Comparison of ENCODE assay signal across 8 mouse cellular contexts in the genomic region with DNA sequence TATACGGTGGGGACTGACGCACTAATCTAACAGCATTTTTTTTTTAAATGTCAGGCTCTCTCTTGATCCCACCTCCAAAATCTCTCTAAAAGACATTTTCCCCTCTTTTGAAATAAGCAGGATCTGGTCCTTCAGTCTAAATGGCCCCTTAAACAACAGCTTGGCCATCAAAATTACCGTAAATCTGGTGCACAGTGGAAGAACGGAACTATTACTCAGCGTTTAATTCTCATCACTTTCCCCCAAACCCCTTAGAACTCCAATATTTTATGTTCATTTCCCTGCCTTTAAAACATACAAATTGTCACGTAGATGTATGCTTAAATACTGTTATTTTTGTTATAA. TPM values are rescaled to one million over a fixed set of nuclear protein-coding genes. Genes with fewer than 3 reads are reported as not detected.
DNase-seq lines count a peak whose midpoint lies in the region; ATAC-seq and TF ChIP-seq lines count a peak whose summit lies in the region.

No protein-coding gene starts in this region.

- 21% methylated on average over 6 of the region's 6 CpGs for whole genome bisulfite sequencing in liver, embryonic 12.5 days (ENCODE audit: insufficient replicate concordance)

- H3K9ac ChIP-seq in liver, embryonic 12.5 days: peak overlapping the region; percentile 52

- peak overlapping the region; percentile 66 for H3K4me2 ChIP-seq in liver, embryonic 12.5 days

- no peaks in the 10 kb centered on the region for H3K9me3 ChIP-seq in liver, embryonic 12.5 days (replicated peaks)

- TF ChIP-seq POLR2A in testis, adult 2 months (IDR thresholded peaks at IDR 0.05; ENCODE audit: control insufficient read depth, low read depth, low read length): no peak

- no peaks in the 10 kb centered on the region for H3K36me3 ChIP-seq in testis, adult 2 months (ENCODE audit: control insufficient read depth, insufficient read depth, low read length)
- no peaks in the 10 kb centered on the region for H3K36me3 ChIP-seq in liver, embryonic 12.5 days

- no peaks in the 10 kb centered on the region for H3K27me3 ChIP-seq in testis, adult 2 months (ENCODE audit: control insufficient read depth, insufficient read depth, low read length)
- H3K27me3 ChIP-seq in liver, embryonic 12.5 days (replicated peaks): no peaks in the 10 kb centered on the region

- intact Hi-C loops in gastrocnemius, adult 2 months (cut with DNase I): loop anchor here (10.0 kb wide), 1 partner anchor 425 kb away; a partner anchor contains a TSS
- intact Hi-C loops in gastrocnemius, postnatal 14 days (cut with DNase I; ENCODE audit: low total_unique reads): no loop called here
- intact Hi-C loops in left cerebral cortex, postnatal 36 days (cut with DNase I): no loop called here

- ATAC-seq in liver, embryonic 12.5 days: no peak; the same call in 1 of the 2 replicates
- no peak for ATAC-seq in monocyte, adult 5-6 weeks (replicated peaks; ENCODE audit: insufficient number of reproducible peaks, low FRiP score, low TSS enrichment, poor library complexity, severe bottlenecking)
- no peak for ATAC-seq in cerebellum, adult (ENCODE audit: insufficient number of reproducible peaks, low FRiP score, low TSS enrichment)

- no peak for DNase-seq in gastrocnemius, adult 2 months
- no peak for DNase-seq in gastrocnemius, postnatal 14 days
- no peak for DNase-seq in testis, postnatal 10 days (ENCODE audit: low spot score)
- no peak for DNase-seq in left cerebral cortex, postnatal 36 days (ENCODE audit: low spot score in 2 of 2)

- no peaks in the 10 kb centered on the region for H3K4me1 ChIP-seq in testis, adult 2 months (ENCODE audit: control insufficient read depth, insufficient read depth, low read length)
- H3K4me1 ChIP-seq in liver, embryonic 12.5 days: peaks cover 8% of the 10 kb centered on the region; the same call in 1 of the 2 replicates

- no peak for TF ChIP-seq CTCF in gastrocnemius, adult 2 months (IDR thresholded peaks at IDR 0.05)
- no peak for TF ChIP-seq CTCF in testis, adult 2 months (IDR thresholded peaks at IDR 0.05; ENCODE audit: control insufficient read depth, insufficient read depth, insufficient replicate concordance, low read depth, low read length)

- H3K4me3 ChIP-seq in gastrocnemius, adult 2 months: peak overlapping the region; percentile 81
- peak overlapping the region; percentile 93 for H3K4me3 ChIP-seq in testis, adult 2 months (ENCODE audit: control insufficient read depth, low read depth, low read length)
- H3K4me3 ChIP-seq in liver, embryonic 12.5 days: peak overlapping the region; percentile 71

- H3K27ac ChIP-seq in gastrocnemius, adult 2 months: peak overlapping the region; percentile 99
- no peak overlapping the region for H3K27ac ChIP-seq in testis, adult 2 months (ENCODE audit: control insufficient read depth, insufficient read depth, low read depth, low read length)
- peak overlapping the region; percentile 87; the same call in 1 of the 2 replicates for H3K27ac ChIP-seq in liver, embryonic 12.5 days

RNA-seq across cellular contexts. Expression of a gene that starts 0.4 kb away (rescaled TPM):
- total RNA-seq in gastrocnemius, adult 2 months (2021): 1 to 10 TPM in 1 of 2 experiments, under 1 TPM in 1; 0.54 to 1.9 TPM
- 1 to 10 TPM; 1.0 to 1.4 TPM for total RNA-seq in gastrocnemius, postnatal 14 days (2021)
- polyA plus RNA-seq in testis, adult 2 months (2012; rRNA removed): 0.71 and 1.2 TPM in 2 replicates
- 1.5 and 1.7 TPM in 2 replicates for polyA plus RNA-seq in liver, embryonic 12.5 days (2016; fragmentation: Nextera tagmentation; extraction: Ambion mirVana)
- total RNA-seq in monocyte, adult 5-6 weeks (2017): 1.8 to 4.6 TPM (median 3.4 TPM) in 3 replicates
- total RNA-seq in left cerebral cortex, postnatal 36 days (2021): 10 to 100 TPM in 1 of 2 experiments, 1 to 10 TPM in 1; 8.9 to 10.3 TPM

RNA-seq across cellular contexts. Expression of a gene that starts 44.9 kb away (rescaled TPM):
- total RNA-seq in gastrocnemius, adult 2 months (2021): not detected
- not detected for total RNA-seq in gastrocnemius, postnatal 14 days (2021)
- polyA plus RNA-seq in testis, adult 2 months (2012; rRNA removed): 5.2 and 7.9 TPM in 2 replicates
- polyA plus RNA-seq in liver, embryonic 12.5 days (2016; fragmentation: Nextera tagmentation; extraction: Ambion mirVana): 0.32 and 0.50 TPM in 2 replicates
- total RNA-seq in monocyte, adult 5-6 weeks (2017): 1.5 TPM in 1 of 3 replicates, not detected in the others
- total RNA-seq in left cerebral cortex, postnatal 36 days (2021): not detected
